Mouse (Mus musculus) embryonic facial prominence, embryonic 10.5 days (tissue): ENCODE measurements at regions not wholly inside any gene's neighbourhood (a gene's known extent, or its start where the extent isn't known, plus 50 kb on each side); places are given as distances from the start of the nearest gene placed in this dataset.

Source experiments
- DNase-seq: peaks from one replicate; pipeline ENCODE4 v3.0.0-alpha.2; 2017; ENCODE audit warnings: low spot score
- H3K27ac ChIP-seq: fragments of 300-500 bp; sonication (generic); replicated peaks from 2 replicates; pipeline ENCODE4 v1.5.1; 2016; ENCODE audit warnings: mild to moderate bottlenecking
- H3K27me3 ChIP-seq: fragments of 300-500 bp; sonication (generic); replicated peaks from 2 replicates; pipeline ENCODE4 v1.6.1; 2016; ENCODE audit warnings: low read depth, mild to moderate bottlenecking; ENCODE audit not compliant: poor library complexity, severe bottlenecking
- H3K36me3 ChIP-seq: fragments of 300-500 bp; sonication (generic); replicated peaks from 2 replicates; pipeline ENCODE4 v1.6.1; 2016; ENCODE audit warnings: mild to moderate bottlenecking, moderate library complexity
- H3K4me1 ChIP-seq: fragments of 300-500 bp; sonication (generic); 2 replicates; pipeline ENCODE4 v1.6.1; 2016
- H3K4me3 ChIP-seq: fragments of 300-500 bp; sonication (generic); 2 replicates; pipeline ENCODE4 v1.5.1; 2016; ENCODE audit warnings: mild to moderate bottlenecking, moderate library complexity
- H3K9me3 ChIP-seq: fragments of 300-500 bp; sonication (generic); 2 replicates; pipeline ENCODE4 v1.6.1; 2016; ENCODE audit warnings: mild to moderate bottlenecking
- WGBS: fragments of 180-500 bp; shearing (Covaris S2); methylation state at CpG from one replicate; pipeline ENCODE4 v1.1.7; 2016; 5-methylcytosine and 5-hydroxymethylcytosine counted together

DNA sequence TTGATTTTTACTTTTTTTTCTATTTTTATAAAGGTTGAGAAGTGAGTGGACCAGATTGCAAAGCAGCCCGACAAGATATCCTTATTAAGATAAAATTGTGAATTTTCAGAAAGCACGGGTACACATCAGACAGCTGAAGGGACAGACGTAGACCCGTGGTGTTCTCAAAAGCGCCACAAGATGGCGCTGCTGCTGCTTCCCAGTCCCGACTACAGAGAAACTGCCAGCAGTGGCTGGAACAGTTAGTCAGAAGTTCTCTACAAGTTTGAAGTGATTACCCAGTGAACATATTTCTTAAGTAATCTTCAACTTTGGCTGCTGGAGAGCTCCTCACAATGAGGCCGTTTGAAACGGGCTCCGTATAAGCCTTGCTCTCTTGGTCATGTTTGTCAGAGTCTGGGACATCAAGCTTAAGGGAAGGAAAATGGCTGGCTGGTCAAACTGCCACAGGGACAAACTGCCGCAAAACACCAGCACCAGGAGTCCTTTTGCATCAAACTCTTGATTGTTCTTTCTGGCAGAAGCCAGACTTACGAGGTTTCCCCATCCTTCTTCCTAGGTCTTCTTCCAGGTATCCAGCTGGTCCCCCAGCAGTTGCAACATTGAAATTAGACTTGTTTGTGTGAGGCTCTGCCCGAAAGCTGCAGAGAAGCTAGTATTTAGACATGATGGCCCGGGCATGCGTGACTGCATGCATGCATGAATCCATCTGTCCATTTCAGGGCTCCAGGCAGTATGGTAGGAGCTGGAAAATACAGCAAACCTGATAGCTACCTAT lies 106.0 kb upstream of the Chd6 start:
- Histone ChIP-seq H3K27me3 (no peaks in the 10 kb centered on the region), H3K27ac (no peak overlapping the region; the same call in 1 of the 2 replicates), H3K4me1 (peaks cover 10% of the 10 kb centered on the region; the same call in 1 of the 2 replicates), H3K4me3 (no peak overlapping the region), H3K9me3 (no peaks in the 10 kb centered on the region), H3K36me3 (no peaks in the 10 kb centered on the region)
- DNase-seq, result peak; percentile 82
- WGBS, result 25% methylated on average over 15 of the region's 15 CpGs

DNA sequence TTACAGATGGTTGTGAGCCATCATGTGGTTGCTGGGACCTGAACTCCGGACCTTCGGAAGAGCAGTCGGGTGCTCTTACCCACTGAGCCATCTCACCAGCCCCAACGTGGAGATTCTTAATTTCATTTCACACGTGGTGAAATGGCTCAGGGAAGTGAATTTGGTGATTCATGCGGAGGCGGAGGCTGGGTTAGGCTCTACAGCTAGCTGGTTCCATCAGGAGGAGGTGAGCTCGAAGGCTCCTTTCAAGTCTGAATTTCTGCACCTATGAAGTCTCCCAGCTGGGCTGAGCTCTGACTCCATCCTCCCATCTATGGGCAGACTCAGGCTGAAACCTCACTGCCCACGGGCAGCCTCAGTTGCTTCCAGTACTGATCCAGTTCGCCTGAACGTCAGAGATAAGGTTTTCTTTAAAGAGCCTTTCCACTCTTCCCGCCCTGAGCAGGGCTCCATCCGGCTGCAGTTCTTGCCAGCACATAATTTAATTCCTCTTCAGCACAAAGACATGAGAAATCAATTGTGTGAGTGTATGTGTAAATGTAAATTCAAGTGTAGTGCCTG lies 103.5 kb upstream of the Chd6 start:
- Histone ChIP-seq H3K36me3 (no peaks in the 10 kb centered on the region), H3K9me3 (no peaks in the 10 kb centered on the region), H3K27me3 (no peaks in the 10 kb centered on the region), H3K4me1 (peaks cover 4% of the 10 kb centered on the region; the same call in 1 of the 2 replicates), H3K27ac (no peak overlapping the region), H3K4me3 (no peak overlapping the region)
- no peak for DNase-seq
- 84% methylated on average over 13 of the region's 13 CpGs for WGBS

DNA sequence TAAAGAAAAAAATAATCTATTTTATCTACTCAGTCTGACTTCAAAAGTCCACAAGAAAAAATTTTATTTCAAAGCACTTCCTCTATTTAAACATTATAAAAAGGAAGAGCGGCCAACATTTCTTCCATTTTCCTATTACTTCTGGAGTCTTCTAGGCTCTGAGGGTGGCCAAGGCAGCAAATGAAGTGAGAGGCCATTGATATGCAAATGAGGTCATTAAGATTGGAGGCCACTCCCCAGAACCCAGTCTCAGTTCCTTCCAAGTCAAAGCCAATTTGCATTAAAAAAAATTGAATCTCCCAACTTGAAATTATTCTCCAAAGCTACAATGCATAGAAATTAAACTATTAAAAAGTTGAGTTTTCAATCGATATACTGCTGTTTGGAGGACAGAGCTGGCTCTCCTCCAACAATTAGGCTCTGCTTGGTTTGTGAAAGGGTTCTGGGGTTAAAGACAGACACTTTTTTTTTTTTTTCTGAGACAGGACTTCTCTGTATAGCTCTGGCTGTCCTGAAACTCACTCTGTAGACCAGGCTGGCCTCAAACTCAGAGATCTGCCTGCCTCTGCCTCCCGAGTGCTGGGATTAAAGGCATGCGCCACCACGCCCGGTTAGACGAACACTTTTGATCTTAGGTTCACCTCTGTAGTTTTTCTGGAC lies 88.0 kb upstream of the Chd6 start:
- 92% methylated on average over 7 of the region's 7 CpGs for WGBS
- no peak for DNase-seq
- Histone ChIP-seq H3K4me3 (no peak overlapping the region), H3K27me3 (no peaks in the 10 kb centered on the region), H3K4me1 (no peaks in the 10 kb centered on the region), H3K36me3 (no peaks in the 10 kb centered on the region), H3K27ac (no peak overlapping the region), H3K9me3 (no peaks in the 10 kb centered on the region)

DNA sequence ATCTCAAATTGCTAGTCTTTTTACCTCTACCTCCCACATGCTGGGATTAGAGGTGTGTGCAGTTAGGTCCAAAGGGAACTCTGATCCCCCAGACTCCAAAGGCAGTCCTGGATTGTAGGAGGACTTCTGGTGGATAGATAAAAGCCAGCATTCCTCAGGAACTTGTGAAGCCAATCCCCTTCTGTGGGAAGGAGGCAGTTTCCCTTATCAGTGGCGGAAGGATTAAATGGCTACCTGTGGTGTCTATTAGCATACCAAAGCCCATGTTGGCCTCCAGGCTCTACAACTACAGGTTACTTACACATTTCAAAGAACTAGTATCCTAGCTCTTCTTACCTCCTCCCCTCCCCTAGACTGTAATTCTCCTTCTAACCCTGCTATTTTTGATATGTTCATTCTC lies 78.6 kb upstream of the Chd6 start:
- Histone ChIP-seq H3K4me3 (no peak overlapping the region), H3K4me1 (no peaks in the 10 kb centered on the region)
- WGBS, result 43% methylated on average over 1 of the region's 1 CpGs

DNA sequence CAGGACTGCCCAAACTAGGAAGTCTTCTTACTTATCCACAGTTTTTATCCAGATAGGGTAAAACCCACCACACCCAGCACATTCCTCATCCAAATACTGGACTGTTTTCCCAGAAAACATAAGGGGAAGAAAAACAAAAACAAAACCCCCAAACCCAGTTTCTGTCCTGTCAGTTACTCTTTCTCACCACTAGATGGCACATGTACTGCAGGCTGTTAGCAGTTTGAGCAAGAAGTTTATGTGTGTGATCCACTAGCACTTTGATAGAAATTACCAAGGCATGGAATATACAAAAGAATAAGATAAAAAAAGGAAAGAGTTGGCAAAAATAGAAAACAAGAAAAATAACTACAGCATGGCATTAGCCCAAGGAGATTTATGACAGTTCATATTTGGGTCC lies 76.2 kb upstream of the Chd6 start:
- Histone ChIP-seq H3K36me3 (no peaks in the 10 kb centered on the region), H3K27me3 (no peaks in the 10 kb centered on the region), H3K27ac (no peak overlapping the region), H3K4me3 (no peak overlapping the region), H3K9me3 (no peaks in the 10 kb centered on the region), H3K4me1 (no peaks in the 10 kb centered on the region)
- no peak for DNase-seq

More for the DNA sequence above, 78.6 kb upstream of the Chd6 start:
- no peak for DNase-seq
- Histone ChIP-seq H3K27me3 (no peaks in the 10 kb centered on the region), H3K36me3 (no peaks in the 10 kb centered on the region), H3K9me3 (no peaks in the 10 kb centered on the region), H3K27ac (no peak overlapping the region)

DNA sequence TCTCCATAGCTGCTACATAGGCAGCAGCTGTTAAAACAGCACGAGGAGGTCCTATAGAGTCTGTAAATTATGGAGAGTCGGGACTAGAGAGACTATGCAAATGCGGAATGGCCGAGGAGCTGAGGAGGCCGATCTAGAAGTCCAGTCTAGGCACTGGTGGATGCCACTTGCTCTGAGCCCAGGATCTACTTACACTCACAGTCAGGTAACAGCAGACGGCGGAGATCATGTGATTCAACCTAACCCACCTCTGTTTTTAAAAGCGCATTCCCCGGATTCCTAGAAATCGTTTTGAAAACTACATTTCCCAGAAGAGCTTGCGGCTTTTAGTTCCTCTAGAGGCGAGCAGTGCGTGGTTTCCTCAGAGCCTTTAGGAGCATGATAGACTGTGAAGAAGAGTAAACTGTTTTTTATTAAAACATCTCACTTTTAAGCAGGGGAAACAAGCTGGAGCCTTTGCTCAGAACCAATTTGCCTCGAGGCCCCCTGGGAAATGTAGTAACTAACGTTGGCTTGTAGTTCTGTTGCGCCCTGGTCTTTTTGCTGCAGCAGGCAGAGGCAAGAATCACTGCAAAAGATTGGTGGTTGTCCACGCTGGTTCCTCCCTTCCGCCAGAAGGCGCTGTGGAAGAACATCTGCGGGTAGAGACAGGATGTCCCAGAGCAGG lies 68.6 kb upstream of the Chd6 start:
- 4% methylated on average over 20 of the region's 20 CpGs for WGBS
- peak overlapping the region; percentile 85 for H3K27ac ChIP-seq
- H3K4me1 ChIP-seq, result peaks cover 3% of the 10 kb centered on the region; the same call in 1 of the 2 replicates
- H3K36me3 ChIP-seq, result no peaks in the 10 kb centered on the region
- no peaks in the 10 kb centered on the region for H3K9me3 ChIP-seq
- DNase-seq, result peak; percentile 78
- H3K4me3 ChIP-seq, result peak overlapping the region; percentile 64
- H3K27me3 ChIP-seq, result no peaks in the 10 kb centered on the region

DNA sequence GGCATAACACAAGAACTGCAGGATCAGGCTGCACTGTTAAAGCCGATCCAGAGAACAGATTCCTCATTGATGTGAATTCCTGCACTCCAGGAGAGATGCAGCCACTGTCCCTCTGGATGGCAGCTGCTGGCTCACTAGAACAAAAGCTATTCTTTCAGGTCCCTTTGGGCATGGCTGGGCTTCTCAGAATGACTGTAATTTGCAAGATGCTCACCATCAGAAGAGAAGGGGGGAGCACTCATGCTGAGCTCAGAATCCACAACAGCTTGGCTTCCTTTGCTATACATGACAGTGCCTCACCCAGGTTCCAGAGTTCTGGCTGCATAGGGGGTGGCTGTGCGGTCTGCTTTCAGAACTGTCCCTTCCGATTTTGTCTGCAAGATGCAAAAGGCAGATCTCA lies 57.8 kb upstream of the Chd6 start:
- WGBS, result 8% methylated on average over 3 of the region's 3 CpGs
- DNase-seq, result no peak
- H3K36me3 ChIP-seq, result no peaks in the 10 kb centered on the region
- H3K27ac ChIP-seq, result no peak overlapping the region
- no peaks in the 10 kb centered on the region for H3K9me3 ChIP-seq
- no peak overlapping the region for H3K4me3 ChIP-seq
- H3K4me1 ChIP-seq, result peaks cover 5% of the 10 kb centered on the region; the same call in 1 of the 2 replicates
- H3K27me3 ChIP-seq, result no peaks in the 10 kb centered on the region

DNA sequence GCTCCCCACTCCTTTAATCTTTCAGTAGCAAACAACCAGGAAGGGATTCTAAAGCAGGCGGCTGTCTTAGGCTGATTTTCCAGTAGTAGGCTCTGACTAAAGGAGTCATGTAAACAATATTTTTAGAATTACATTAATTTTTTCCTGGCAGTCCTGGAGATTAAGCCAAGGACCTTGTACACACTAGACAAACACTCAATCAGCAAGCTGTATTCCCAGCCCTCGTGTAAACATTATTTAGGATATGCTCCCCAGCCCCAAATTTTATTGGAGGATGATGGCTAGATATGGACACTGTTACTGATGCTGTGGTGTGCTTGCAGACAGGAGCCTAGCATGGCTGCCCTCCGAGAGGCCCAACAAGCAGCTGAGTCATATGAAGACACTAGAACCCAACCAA lies 56.6 kb upstream of the Chd6 start:
- no peaks in the 10 kb centered on the region for H3K36me3 ChIP-seq
- 73% methylated on average over 3 of the region's 3 CpGs for WGBS

DNA sequence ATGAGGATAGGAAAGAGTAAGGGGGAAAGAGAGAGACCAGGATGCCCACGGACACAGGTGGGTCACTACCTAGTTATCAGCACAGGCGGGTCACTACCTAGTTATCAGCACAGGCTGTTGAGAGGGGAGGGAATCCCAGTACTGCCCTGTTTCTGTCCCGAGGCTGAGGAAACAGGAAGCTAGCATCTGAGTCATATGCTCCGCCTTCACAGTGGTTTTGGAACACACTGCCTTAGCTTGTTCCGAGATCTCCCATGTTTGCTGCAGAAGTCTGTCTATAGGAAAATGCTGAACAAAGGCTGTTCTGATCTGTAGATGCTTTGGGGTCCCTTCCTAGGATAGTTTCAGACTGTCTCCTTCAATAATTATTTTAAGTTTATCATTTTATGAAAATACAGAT lies 55.4 kb upstream of the Chd6 start:
- 65% methylated on average over 5 of the region's 5 CpGs for WGBS

More for the DNA sequence above, 56.6 kb upstream of the Chd6 start:
- Histone ChIP-seq H3K9me3 (no peaks in the 10 kb centered on the region), H3K27me3 (no peaks in the 10 kb centered on the region), H3K4me1 (peaks cover 5% of the 10 kb centered on the region; the same call in 1 of the 2 replicates), H3K4me3 (no peak overlapping the region), H3K27ac (no peak overlapping the region)
- no peak for DNase-seq

More for the DNA sequence above, 55.4 kb upstream of the Chd6 start:
- no peak overlapping the region for H3K4me3 ChIP-seq
- DNase-seq, result no peak
- H3K36me3 ChIP-seq, result no peaks in the 10 kb centered on the region
- H3K4me1 ChIP-seq, result peaks cover 5% of the 10 kb centered on the region; the same call in 1 of the 2 replicates
- no peak overlapping the region for H3K27ac ChIP-seq
- H3K27me3 ChIP-seq, result no peaks in the 10 kb centered on the region
- H3K9me3 ChIP-seq, result no peaks in the 10 kb centered on the region
